Mouse (Mus musculus) layer of hippocampus, postnatal 25 days (tissue): ENCODE data around the gene Prnd. TPM values are rescaled to one million over a fixed set of nuclear protein-coding genes. Genes with fewer than 3 reads are reported as not detected.

Experiments used
- total RNA-seq, 2 experiments: library from RNA; stranded (reverse); gene quantifications; 2 replicates each; pipeline ENCODE4 v1.2.3; 2021

Prnd gene
- total RNA-seq, 2 experiments from 2014 or later, result 0.20 to 0.42 TPM

Other genes starting within 250 kb of the Prnd start
- gene Erv3, start 91.1 kb upstream of the Prnd start, total RNA-seq, result under 1 TPM in 1 of 2 experiments, not detected in 1; 0.30 TPM
- gene Prnp, start 40.9 kb upstream of the Prnd start, total RNA-seq, result 1,000 to 10,000 TPM in 1 of 2 experiments, 100 to 1,000 TPM in 1; 896 to 1,055 TPM
- gene Prn, start 40.9 kb upstream of the Prnd start, total RNA-seq, result not detected
- gene Rassf2, start 79.4 kb downstream of the Prnd start, total RNA-seq, result 10 to 100 TPM; 31.4 to 34.8 TPM
- 10 to 100 TPM; 90.9 to 94.0 TPM for gene Slc23a2, start 194.2 kb downstream of the Prnd start, total RNA-seq